ENCODE assay signal across 9 mouse cellular contexts in the genomic region with DNA sequence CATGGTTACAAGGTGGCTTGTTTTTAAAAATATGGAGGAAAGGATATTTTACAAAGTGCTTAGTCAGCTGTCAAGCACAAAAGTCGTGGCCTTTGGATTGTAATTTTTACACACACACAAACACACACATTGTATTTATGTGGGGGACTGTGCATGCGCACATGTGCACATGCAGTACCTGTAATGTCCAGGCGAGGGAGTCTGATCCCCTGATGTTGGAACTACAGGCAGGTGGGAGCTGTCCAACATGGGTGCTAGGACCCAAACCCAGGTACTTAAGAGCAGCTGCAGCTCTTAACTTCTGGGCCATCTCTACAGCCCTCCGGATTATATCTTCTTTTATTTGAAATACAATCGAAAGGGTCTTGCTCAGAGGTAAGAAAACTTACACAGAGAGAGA.
DNase-seq lines count a peak whose midpoint lies in the region; ATAC-seq and TF ChIP-seq lines count a peak whose summit lies in the region.
"Had no signal": no experiment of that assay in that cellular context is flagged by ENCODE, and none has a peak within 500 bp of the region (broad histone marks: within the 10 kb centered on the region; RNA-seq: fewer than 3 reads in every experiment).

No protein-coding gene starts in this region.

- no peak overlapping the region for H3K27ac ChIP-seq in heart, adult 2 months
- no peak overlapping the region for H3K27ac ChIP-seq in heart, embryonic 11.5 days (ENCODE audit: low read depth, low read length)
- no peak overlapping the region for H3K27ac ChIP-seq in lung, postnatal 0 days (ENCODE audit: low read length)
- H3K27ac ChIP-seq: forebrain, embryonic 15.5 days had no signal

- no peak overlapping the region for H3K4me3 ChIP-seq in heart, adult 2 months
- no peak overlapping the region for H3K4me3 ChIP-seq in heart, embryonic 11.5 days (ENCODE audit: low read depth, low read length)
- H3K4me3 ChIP-seq in lung, postnatal 0 days (ENCODE audit: low read depth, low read length), result no peak overlapping the region
- H3K4me3 ChIP-seq: forebrain, embryonic 15.5 days had no signal

- WGBS in heart, adult 2 months, result 57% methylated on average over 5 of the region's 5 CpGs
- 56% methylated on average over 5 of the region's 5 CpGs for WGBS in heart, embryonic 11.5 days (ENCODE audit: insufficient replicate concordance)
- 59% methylated on average over 5 of the region's 5 CpGs for WGBS in lung, postnatal 0 days

- H3K9me3 ChIP-seq in heart, embryonic 11.5 days (replicated peaks; ENCODE audit: control insufficient read depth, low read length), result peaks cover 4% of the 10 kb centered on the region; the same call in 1 of the 2 replicates
- H3K9me3 ChIP-seq in lung, postnatal 0 days (ENCODE audit: low read length), result no peaks in the 10 kb centered on the region
- H3K9me3 ChIP-seq: forebrain, embryonic 15.5 days had no signal

- no peak for DNase-seq in heart, adult 2 months
- no peak for DNase-seq in lung, postnatal 0 days (ENCODE audit: low spot score)
- DNase-seq in lung, adult 18-20 months, result no peak
- DNase-seq in brain, embryonic 14.5 days (ENCODE audit: low read depth), result no peak
- peak; percentile 62 for DNase-seq in thymus, postnatal 14 days
- no peak for DNase-seq in B cell, adult 2 months
- DNase-seq in cerebellum, adult 11-12 months, result no peak

- H3K4me1 ChIP-seq in heart, adult 2 months (ENCODE audit: control insufficient read depth, insufficient read depth, low read length), result no peaks in the 10 kb centered on the region
- H3K4me1 ChIP-seq in heart, embryonic 11.5 days (ENCODE audit: control insufficient read depth, insufficient read depth, low read length), result no peaks in the 10 kb centered on the region
- H3K4me1 ChIP-seq in lung, postnatal 0 days (ENCODE audit: insufficient read depth, low read depth, low read length), result no peaks in the 10 kb centered on the region
- H3K4me1 ChIP-seq: forebrain, embryonic 15.5 days had no signal

- H3K36me3 ChIP-seq in heart, adult 2 months (ENCODE audit: control insufficient read depth, insufficient read depth, low read length), result no peaks in the 10 kb centered on the region
- H3K36me3 ChIP-seq in heart, embryonic 11.5 days (ENCODE audit: control insufficient read depth, insufficient read depth, low read length), result no peaks in the 10 kb centered on the region
- H3K36me3 ChIP-seq in lung, postnatal 0 days (ENCODE audit: insufficient read depth, low read length), result no peaks in the 10 kb centered on the region
- H3K36me3 ChIP-seq: forebrain, embryonic 15.5 days had no signal

- no peaks in the 10 kb centered on the region for H3K79me2 ChIP-seq in heart, adult 2 months (replicated peaks; ENCODE audit: control insufficient read depth, insufficient read depth, low read length)

- TF ChIP-seq POLR2A in heart, adult 2 months (IDR thresholded peaks at IDR 0.05; ENCODE audit: insufficient read depth, low read depth, low read length), result no peak
- TF ChIP-seq POLR2A in brain, embryonic 14.5 days (IDR thresholded peaks at IDR 0.05; ENCODE audit: borderline replicate concordance, extremely low read depth, insufficient read depth, insufficient read length, poor library complexity, severe bottlenecking), result no peak

- intact Hi-C loops in heart, adult 2 months (cut with DNase I), result no loop called here

- peak; percentile 59 for TF ChIP-seq CTCF in heart, adult 2 months (IDR thresholded peaks at IDR 0.05)
- peak; percentile 43 for TF ChIP-seq CTCF in lung, postnatal 0 days (IDR thresholded peaks at IDR 0.05)
- TF ChIP-seq CTCF in brain, embryonic 14.5 days (IDR thresholded peaks at IDR 0.05; ENCODE audit: borderline replicate concordance, extremely low read depth, insufficient read depth, insufficient read length), result peak; percentile 48; the same call in 1 of the 2 replicates

- no peak for TF ChIP-seq EP300 in heart, adult 2 months (IDR thresholded peaks at IDR 0.05; ENCODE audit: insufficient read depth, low read depth, low read length)
- TF ChIP-seq EP300 in lung, postnatal 0 days (IDR thresholded peaks at IDR 0.05), result no peak

- H3K4me2 ChIP-seq in heart, embryonic 11.5 days, result no peak overlapping the region
- no peak overlapping the region for H3K4me2 ChIP-seq in lung, postnatal 0 days (replicated peaks; ENCODE audit: low read depth, low read length)
- H3K4me2 ChIP-seq: forebrain, embryonic 15.5 days had no signal

- H3K27me3 ChIP-seq in heart, adult 2 months (ENCODE audit: control insufficient read depth, insufficient read depth, low read length), result no peaks in the 10 kb centered on the region
- H3K27me3 ChIP-seq in heart, embryonic 11.5 days (ENCODE audit: control insufficient read depth, insufficient read depth, low read length), result no peaks in the 10 kb centered on the region
- H3K27me3 ChIP-seq in lung, postnatal 0 days (replicated peaks; ENCODE audit: insufficient read depth, low read length), result no peaks in the 10 kb centered on the region
- H3K27me3 ChIP-seq: forebrain, embryonic 15.5 days had no signal

- no peak for ATAC-seq in heart, embryonic 11.5 days (replicated peaks; ENCODE audit: insufficient number of reproducible peaks, low FRiP score, low TSS enrichment)
- no peak for ATAC-seq in lung, postnatal 0 days
- ATAC-seq: forebrain, embryonic 15.5 days had no signal

- H3K9ac ChIP-seq in heart, adult 2 months (ENCODE audit: low read depth, low read length), result no peak overlapping the region
- H3K9ac ChIP-seq in heart, embryonic 11.5 days (ENCODE audit: low read depth, low read length), result no peak overlapping the region
- no peak overlapping the region for H3K9ac ChIP-seq in lung, postnatal 0 days (replicated peaks; ENCODE audit: low read depth)
- H3K9ac ChIP-seq: forebrain, embryonic 15.5 days had no signal
